Mouse (Mus musculus) kidney, embryonic 14.5 days (tissue): Measurements from ENCODE around the gene Irak2. TPM values are rescaled to one million over a fixed set of nuclear protein-coding genes. Genes with fewer than 3 reads are reported as not detected.

Source experiments
- ATAC-seq: fragments of 200-750 bp; cut with Nextera tagmentation; 2 replicates; pipeline ENCODE4 v1.8.0; 2017; ENCODE audit warnings: moderate number of reproducible peaks, mild to moderate bottlenecking, moderate TSS enrichment, moderate library complexity; ENCODE audit not compliant: low FRiP score, low TSS enrichment
- H3K27ac ChIP-seq: fragments of 300-500 bp; sonication (generic); 2 replicates; pipeline ENCODE4 v1.5.1; 2014; ENCODE audit warnings: low read depth, mild to moderate bottlenecking, low read length, moderate library complexity, mixed read lengths
- H3K27me3 ChIP-seq: fragments of 300-500 bp; sonication (generic); 2 replicates; pipeline ENCODE4 v1.6.1; 2014; ENCODE audit warnings: mild to moderate bottlenecking, low read length; ENCODE audit not compliant: control insufficient read depth, insufficient read depth
- H3K36me3 ChIP-seq: fragments of 300-500 bp; sonication (generic); 2 replicates; pipeline ENCODE4 v1.6.1; 2014; ENCODE audit warnings: low read length, mixed read lengths; ENCODE audit not compliant: control insufficient read depth, insufficient read depth
- H3K4me1 ChIP-seq: fragments of 300-500 bp; sonication (generic); 2 replicates; pipeline ENCODE4 v1.6.1; 2014; ENCODE audit warnings: low read length, mixed read lengths; ENCODE audit not compliant: control insufficient read depth, insufficient read depth
- H3K4me2 ChIP-seq: fragments of 300-500 bp; sonication (generic); replicated peaks from 2 replicates; pipeline ENCODE4 v1.6.1; 2014; ENCODE audit warnings: low read depth, mild to moderate bottlenecking, low read length
- H3K4me3 ChIP-seq: fragments of 300-500 bp; sonication (generic); 2 replicates; pipeline ENCODE4 v1.5.1; 2014; ENCODE audit warnings: mild to moderate bottlenecking, low read length
- H3K9ac ChIP-seq: fragments of 300-500 bp; sonication (generic); 2 replicates; pipeline ENCODE4 v1.6.1; 2014; ENCODE audit warnings: low read depth, mild to moderate bottlenecking, low read length, moderate library complexity
- H3K9me3 ChIP-seq: fragments of 300-500 bp; sonication (generic); 2 replicates; pipeline ENCODE4 v1.6.1; 2016; ENCODE audit warnings: low read length; ENCODE audit not compliant: control insufficient read depth
- WGBS: fragments of 180-500 bp; shearing (Covaris S2); extraction: QIAGEN DNeasy Blood & Tissue Kit; methylation state at CpG from one replicate; pipeline ENCODE4 v1.1.7; 2014; 5-methylcytosine and 5-hydroxymethylcytosine counted together
- polyA plus RNA-seq: library from polyadenylated mRNA; unstranded; fragments of >200 nt; fragmentation: Nextera tagmentation; extraction: Ambion mirVana; gene quantifications from 2 replicates; pipeline ENCODE4 v1.2.1, GENCODE M21; 2014

The Irak2 gene
- polyA plus RNA-seq, 1 experiment from 2014 or later: 2.6 TPM

- WGBS: 2% methylated on average over 10 of the region's 10 CpGs
- Histone ChIP-seq H3K4me3 (peak overlapping the region; percentile 82), H3K9me3 (no peaks in the 10 kb centered on the region), H3K4me1 (peaks cover 8% of the 10 kb centered on the region; the same call in 1 of the 2 replicates), H3K9ac (peak overlapping the region; percentile 86), H3K36me3 (peaks cover under 1% of the 10 kb centered on the region; the same call in 1 of the 2 replicates), H3K4me2 (peak overlapping the region; percentile 77), H3K27me3 (no peaks in the 10 kb centered on the region), H3K27ac (peak overlapping the region; percentile 80)
- no peak for ATAC-seq
Observed at GRCm38 (mm10) chr6:113605224-113605545, 33.1 kb upstream of the Irak2 start.

GRCm38 (mm10) chr6:113608871-113609270, 29.4 kb upstream of the Irak2 start:
- 64% methylated on average over 6 of the region's 6 CpGs for WGBS
- Histone ChIP-seq H3K27me3 (no peaks in the 10 kb centered on the region), H3K36me3 (peaks cover 17% of the 10 kb centered on the region), H3K4me2 (no peak overlapping the region), H3K27ac (no peak overlapping the region), H3K4me3 (no peak overlapping the region), H3K9me3 (no peaks in the 10 kb centered on the region), H3K9ac (no peak overlapping the region), H3K4me1 (peaks cover 8% of the 10 kb centered on the region; the same call in 1 of the 2 replicates)
- no peak for ATAC-seq

GRCm38 (mm10) chr6:113609293-113609692, 29.0 kb upstream of the Irak2 start:
- Histone ChIP-seq H3K9me3 (no peaks in the 10 kb centered on the region), H3K36me3 (peaks cover 21% of the 10 kb centered on the region), H3K4me3 (no peak overlapping the region), H3K4me1 (peaks cover 8% of the 10 kb centered on the region; the same call in 1 of the 2 replicates), H3K27me3 (no peaks in the 10 kb centered on the region), H3K4me2 (no peak overlapping the region), H3K9ac (no peak overlapping the region), H3K27ac (no peak overlapping the region)
- no peak for ATAC-seq
- 86% methylated on average over 7 of the region's 7 CpGs for WGBS

GRCm38 (mm10) chr6:113612258-113612969, 25.9 kb upstream of the Irak2 start:
- H3K9ac ChIP-seq: no peak overlapping the region
- H3K4me1 ChIP-seq: no peaks in the 10 kb centered on the region
- H3K4me3 ChIP-seq: no peak overlapping the region
- 86% methylated on average over 8 of the region's 8 CpGs for WGBS
- H3K4me2 ChIP-seq: no peak overlapping the region
- no peaks in the 10 kb centered on the region for H3K9me3 ChIP-seq
- ATAC-seq: no peak
- no peak overlapping the region for H3K27ac ChIP-seq
- H3K27me3 ChIP-seq: no peaks in the 10 kb centered on the region
- peaks cover 51% of the 10 kb centered on the region for H3K36me3 ChIP-seq

- Histone ChIP-seq H3K4me1 (no peaks in the 10 kb centered on the region), H3K9me3 (no peaks in the 10 kb centered on the region), H3K4me2 (no peak overlapping the region), H3K36me3 (peaks cover 59% of the 10 kb centered on the region), H3K27me3 (no peaks in the 10 kb centered on the region), H3K9ac (no peak overlapping the region), H3K27ac (no peak overlapping the region), H3K4me3 (no peak overlapping the region)
- WGBS: 96% methylated on average over 7 of the region's 7 CpGs
- no peak for ATAC-seq
Observed at GRCm38 (mm10) chr6:113614152-113614551, 24.1 kb upstream of the Irak2 start.

- H3K36me3 ChIP-seq: peaks cover 59% of the 10 kb centered on the region
- no peak for ATAC-seq
Observed at GRCm38 (mm10) chr6:113614997-113615396, 23.3 kb upstream of the Irak2 start.

GRCm38 (mm10) chr6:113615489-113615888, 22.8 kb upstream of the Irak2 start:
- H3K4me1 ChIP-seq: no peaks in the 10 kb centered on the region
- 96% methylated on average over 4 of the region's 4 CpGs for WGBS
- H3K27ac ChIP-seq: no peak overlapping the region
- H3K4me3 ChIP-seq: no peak overlapping the region
- peaks cover 55% of the 10 kb centered on the region for H3K36me3 ChIP-seq
- H3K9ac ChIP-seq: no peak overlapping the region
- no peak for ATAC-seq
- no peaks in the 10 kb centered on the region for H3K9me3 ChIP-seq
- H3K27me3 ChIP-seq: no peaks in the 10 kb centered on the region
- H3K4me2 ChIP-seq: no peak overlapping the region

More at GRCm38 (mm10) chr6:113614997-113615396, 23.3 kb upstream of the Irak2 start:
- Histone ChIP-seq H3K4me2 (no peak overlapping the region), H3K9me3 (no peaks in the 10 kb centered on the region), H3K9ac (no peak overlapping the region), H3K27ac (no peak overlapping the region), H3K27me3 (no peaks in the 10 kb centered on the region), H3K4me3 (no peak overlapping the region), H3K4me1 (no peaks in the 10 kb centered on the region)
- WGBS: 95% methylated on average over 8 of the region's 8 CpGs

GRCm38 (mm10) chr6:113623386-113623785, 14.9 kb upstream of the Irak2 start:
- H3K27ac ChIP-seq: 0 out of 2 replicates have a peak overlapping the region, but pooled peaks have one; percentile 57
- H3K9ac ChIP-seq: no peak overlapping the region

GRCm38 (mm10) chr6:113623941-113624751, 14.1 kb upstream of the Irak2 start, which contains the start of gene Vhl:
Gene Vhl (plus strand): TSS chr6:113623959.
- under 1% methylated on average over 75 of the region's 76 CpGs for WGBS
- Histone ChIP-seq H3K4me3 (peak within 1 kb of the TSS; percentile 75), H3K27ac (peak within 1 kb of the TSS; percentile 84), H3K4me2 (peak within 1 kb of the TSS; percentile 57), H3K9ac (peak within 1 kb of the TSS; percentile 85), H3K27me3 (no peaks in the 10 kb centered on the region), H3K4me1 (peaks cover 9% of the 10 kb centered on the region), H3K9me3 (no peaks in the 10 kb centered on the region), H3K36me3 (peaks cover 15% of the 10 kb centered on the region)
- peak; percentile 90 for ATAC-seq

More at GRCm38 (mm10) chr6:113623386-113623785, 14.9 kb upstream of the Irak2 start:
- no peak; the same call in 1 of the 2 replicates for ATAC-seq
- H3K4me1 ChIP-seq: peaks cover 9% of the 10 kb centered on the region
- H3K4me2 ChIP-seq: peak overlapping the region; percentile 57
- H3K4me3 ChIP-seq: peak overlapping the region; percentile 75
- WGBS: 70% methylated on average over 5 of the region's 5 CpGs
- no peaks in the 10 kb centered on the region for H3K27me3 ChIP-seq
- peaks cover 9% of the 10 kb centered on the region for H3K36me3 ChIP-seq
- no peaks in the 10 kb centered on the region for H3K9me3 ChIP-seq
